Mouse (Mus musculus): Measurements from ENCODE around the gene Proz. TPM values are rescaled to one million over a fixed set of nuclear protein-coding genes. Genes with fewer than 3 reads are reported as not detected.

The Proz gene
- polyA plus RNA-seq (2012; rRNA removed) = 0.06 and 0.08 TPM in 2 replicates

- no peak within 1 kb of the TSS for H3K27ac ChIP-seq (ENCODE audit: insufficient read depth, low read length)
- H3K4me3 ChIP-seq (ENCODE audit: insufficient read depth, low read length) = no peak within 1 kb of the TSS
- no peaks in the 10 kb centered on the region for H3K4me1 ChIP-seq (ENCODE audit: control insufficient read depth, insufficient read depth, low read length)
- no peak for TF ChIP-seq POLR2A (IDR thresholded peaks at IDR 0.05; ENCODE audit: extremely low read depth, insufficient read depth, low read length)
- no peak for TF ChIP-seq CTCF (IDR thresholded peaks at IDR 0.05; ENCODE audit: extremely low read depth, insufficient read depth, low read length)
Measured at GRCm38 (mm10) chr8:13060441-13061150, at the start of gene Proz. TSS of gene Proz (plus strand) at chr8:13060914.

- no peak overlapping the region for H3K4me3 ChIP-seq (ENCODE audit: insufficient read depth, low read length)
- H3K4me1 ChIP-seq (ENCODE audit: control insufficient read depth, insufficient read depth, low read length) = no peaks in the 10 kb centered on the region
- TF ChIP-seq CTCF (IDR thresholded peaks at IDR 0.05; ENCODE audit: extremely low read depth, insufficient read depth, low read length) (no peak), POLR2A (IDR thresholded peaks at IDR 0.05; ENCODE audit: extremely low read depth, insufficient read depth, low read length) (no peak)
- no peak overlapping the region for H3K27ac ChIP-seq (ENCODE audit: insufficient read depth, low read length)
Measured at GRCm38 (mm10) chr8:13019560-13019959, 41.2 kb upstream of the Proz start.

GRCm38 (mm10) chr8:13021830-13022229, 38.9 kb upstream of the Proz start:
- Histone ChIP-seq H3K27ac (ENCODE audit: insufficient read depth, low read length) (no peak overlapping the region), H3K4me3 (ENCODE audit: insufficient read depth, low read length) (no peak overlapping the region), H3K4me1 (ENCODE audit: control insufficient read depth, insufficient read depth, low read length) (no peaks in the 10 kb centered on the region)
- TF ChIP-seq CTCF (IDR thresholded peaks at IDR 0.05; ENCODE audit: extremely low read depth, insufficient read depth, low read length) (no peak), POLR2A (IDR thresholded peaks at IDR 0.05; ENCODE audit: extremely low read depth, insufficient read depth, low read length) (0 out of 2 replicates have a peak, but pooled peaks have one; percentile 34)

DNA sequence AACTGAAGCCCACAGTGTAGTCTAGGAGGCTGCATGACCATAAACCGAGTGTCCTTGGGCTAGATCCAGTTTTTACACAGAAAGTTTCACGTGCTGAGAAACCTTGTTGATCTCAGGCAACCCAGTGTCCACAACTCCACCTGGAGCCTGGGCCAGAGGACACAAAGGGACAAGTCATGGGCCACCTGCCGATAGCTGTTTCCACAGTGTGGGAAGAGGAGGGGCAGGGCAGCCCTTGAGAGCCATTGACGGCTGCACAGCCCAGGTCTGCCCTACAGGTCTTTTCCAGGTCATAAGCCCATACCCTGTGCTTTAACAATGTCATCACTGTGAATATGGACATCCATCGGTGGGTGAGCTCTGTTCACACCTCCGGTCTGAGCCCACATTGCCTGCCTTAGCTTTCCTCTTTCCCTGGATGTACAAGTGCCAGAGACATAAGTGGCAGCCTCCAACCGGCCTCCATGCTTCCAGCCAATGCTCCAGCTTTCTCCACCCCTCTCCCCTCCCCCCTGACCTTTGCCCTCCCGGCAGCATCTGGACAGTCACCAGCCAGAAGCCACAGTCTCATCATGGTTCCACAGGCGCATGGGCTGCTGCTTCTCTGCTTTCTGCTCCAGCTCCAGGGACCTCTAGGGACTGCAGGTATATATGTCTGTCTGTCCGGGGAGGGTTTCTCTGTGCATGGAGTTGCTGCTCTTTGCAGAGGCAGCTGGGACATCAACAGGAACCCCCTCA, 35.1 kb upstream of the Proz start, which contains the start of gene F7:
Gene F7, plus strand, starts transcription at position 548 of the 738 bp plus-strand sequence.
- H3K27ac ChIP-seq (ENCODE audit: insufficient read depth, low read length) = no peak within 1 kb of the TSS
- TF ChIP-seq POLR2A (IDR thresholded peaks at IDR 0.05; ENCODE audit: extremely low read depth, insufficient read depth, low read length) (no peak), CTCF (IDR thresholded peaks at IDR 0.05; ENCODE audit: extremely low read depth, insufficient read depth, low read length) (no peak)

GRCm38 (mm10) chr8:13027615-13028014, 33.1 kb upstream of the Proz start:
- Histone ChIP-seq H3K4me3 (ENCODE audit: insufficient read depth, low read length) (no peak overlapping the region), H3K4me1 (ENCODE audit: control insufficient read depth, insufficient read depth, low read length) (0 out of 2 replicates have a peak, but pooled peaks cover 2% of the 10 kb centered on the region), H3K27ac (ENCODE audit: insufficient read depth, low read length) (no peak overlapping the region)
- TF ChIP-seq CTCF (IDR thresholded peaks at IDR 0.05; ENCODE audit: extremely low read depth, insufficient read depth, low read length) (no peak), POLR2A (IDR thresholded peaks at IDR 0.05; ENCODE audit: extremely low read depth, insufficient read depth, low read length) (no peak)

More for the DNA sequence above, 35.1 kb upstream of the Proz start, which contains the start of gene F7:
- Histone ChIP-seq H3K4me1 (ENCODE audit: control insufficient read depth, insufficient read depth, low read length) (0 out of 2 replicates have a peak, but pooled peaks cover 2% of the 10 kb centered on the region), H3K4me3 (ENCODE audit: insufficient read depth, low read length) (no peak within 1 kb of the TSS)

- Histone ChIP-seq H3K4me1 (ENCODE audit: control insufficient read depth, insufficient read depth, low read length) (0 out of 2 replicates have a peak, but pooled peaks cover 2% of the 10 kb centered on the region), H3K4me3 (ENCODE audit: insufficient read depth, low read length) (no peak overlapping the region), H3K27ac (ENCODE audit: insufficient read depth, low read length) (no peak overlapping the region)
- TF ChIP-seq CTCF (IDR thresholded peaks at IDR 0.05; ENCODE audit: extremely low read depth, insufficient read depth, low read length) = no peak
- no peak for TF ChIP-seq POLR2A (IDR thresholded peaks at IDR 0.05; ENCODE audit: extremely low read depth, insufficient read depth, low read length)
Measured at GRCm38 (mm10) chr8:13028482-13028881, 32.2 kb upstream of the Proz start.

GRCm38 (mm10) chr8:13036346-13036812, 24.3 kb upstream of the Proz start:
- no peak overlapping the region for H3K4me3 ChIP-seq (ENCODE audit: insufficient read depth, low read length)
- peaks cover 4% of the 10 kb centered on the region for H3K4me1 ChIP-seq (ENCODE audit: control insufficient read depth, insufficient read depth, low read length)
- TF ChIP-seq CTCF (IDR thresholded peaks at IDR 0.05; ENCODE audit: extremely low read depth, insufficient read depth, low read length) = no peak
- TF ChIP-seq POLR2A (IDR thresholded peaks at IDR 0.05; ENCODE audit: extremely low read depth, insufficient read depth, low read length) = no peak
- H3K27ac ChIP-seq (ENCODE audit: insufficient read depth, low read length) = no peak overlapping the region

DNA sequence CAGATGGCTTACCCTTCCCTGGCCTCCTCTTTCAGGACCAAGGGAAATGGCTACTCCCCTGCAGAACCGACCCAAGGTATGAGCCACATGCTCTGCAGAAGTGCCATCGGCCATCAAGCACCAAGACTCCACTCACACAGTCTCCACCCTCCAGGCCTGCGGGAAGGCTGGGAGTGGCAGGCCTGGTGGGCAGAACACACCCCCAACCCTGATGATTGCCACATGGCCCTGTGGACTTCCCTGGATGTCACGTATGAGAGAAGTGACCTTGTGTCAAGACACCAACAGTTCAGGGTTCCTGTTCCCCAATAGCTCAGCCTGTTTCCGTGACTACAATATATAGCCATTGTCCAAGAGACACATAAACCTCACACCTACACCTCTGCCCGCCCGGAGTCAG, 23.7 kb upstream of the Proz start, which contains the start of gene F10:
Gene F10, plus strand, starts transcription at position 294 of the 400 bp plus-strand sequence.
- peaks cover 4% of the 10 kb centered on the region for H3K4me1 ChIP-seq (ENCODE audit: control insufficient read depth, insufficient read depth, low read length)
- TF ChIP-seq CTCF (IDR thresholded peaks at IDR 0.05; ENCODE audit: extremely low read depth, insufficient read depth, low read length) = no peak
- no peak within 1 kb of the TSS for H3K4me3 ChIP-seq (ENCODE audit: insufficient read depth, low read length)
- H3K27ac ChIP-seq (ENCODE audit: insufficient read depth, low read length) = no peak within 1 kb of the TSS

DNA sequence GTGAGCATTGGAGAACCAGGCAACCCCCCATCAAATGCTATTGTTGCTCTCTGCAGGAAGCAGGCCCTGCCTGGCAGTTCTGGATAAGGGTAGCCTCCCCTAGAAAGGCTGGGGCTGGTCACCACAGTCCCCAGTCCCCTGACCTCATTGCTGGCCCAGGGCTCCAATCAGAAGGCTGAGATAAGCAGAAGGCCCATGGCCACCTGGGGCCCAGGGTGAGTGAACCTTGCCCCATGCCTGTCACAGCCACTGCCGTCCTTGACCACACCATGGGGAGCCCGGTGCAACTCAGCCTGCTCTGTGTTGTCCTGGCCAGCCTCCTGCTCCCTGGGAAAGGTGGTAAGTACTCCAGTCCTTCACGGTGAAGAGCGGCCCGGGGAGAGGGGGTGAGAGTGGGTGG, 23.1 kb upstream of the Proz start:
- Histone ChIP-seq H3K27ac (ENCODE audit: insufficient read depth, low read length) (no peak overlapping the region), H3K4me1 (ENCODE audit: control insufficient read depth, insufficient read depth, low read length) (peaks cover 4% of the 10 kb centered on the region), H3K4me3 (ENCODE audit: insufficient read depth, low read length) (no peak overlapping the region)
- TF ChIP-seq CTCF (IDR thresholded peaks at IDR 0.05; ENCODE audit: extremely low read depth, insufficient read depth, low read length) (no peak), POLR2A (IDR thresholded peaks at IDR 0.05; ENCODE audit: extremely low read depth, insufficient read depth, low read length) (no peak)

All from cortical plate, adult 2 months (tissue).